Mouse (Mus musculus): ENCODE measurements around the gene Plpp7. TPM values are rescaled to one million over a fixed set of nuclear protein-coding genes. Genes with fewer than 3 reads are reported as not detected.
A peak's percentile ranks its signal among the peaks of the same experiment; 100 is the strongest.

Gene Plpp7
- polyA plus RNA-seq, 1 experiment from 2014 or later = 0.91 TPM

DNA sequence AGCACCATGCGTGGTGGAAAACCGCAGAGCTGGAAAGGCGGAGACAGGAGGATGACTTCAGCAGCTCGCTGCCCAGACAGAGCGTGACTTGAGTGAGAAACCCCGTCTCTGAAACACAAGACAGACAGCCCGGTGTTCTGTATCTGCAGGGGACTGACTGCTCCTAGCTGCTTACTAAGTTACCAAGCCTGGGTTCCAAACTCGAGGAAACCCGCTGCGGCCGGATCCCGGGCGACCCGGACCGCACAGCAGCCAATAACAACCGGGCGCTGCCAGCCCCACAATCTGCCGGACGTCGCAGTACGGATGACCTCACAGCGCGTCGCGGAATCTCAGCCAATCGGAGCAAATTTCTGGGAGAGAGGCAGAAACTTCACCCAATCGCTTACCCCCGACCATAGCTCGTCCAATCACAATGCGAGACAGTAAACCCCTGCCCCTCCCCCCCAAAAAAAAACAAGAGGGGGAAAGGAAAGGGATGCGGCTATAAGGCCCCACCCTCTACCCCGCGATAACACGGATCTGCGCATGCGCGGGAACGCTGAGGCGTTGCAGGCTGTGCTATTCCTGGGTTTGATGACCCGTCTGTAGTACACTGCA, 42.4 kb downstream of the Plpp7 start:
- peak; percentile 99 for DNase-seq (ENCODE audit: low spot score)

DNA sequence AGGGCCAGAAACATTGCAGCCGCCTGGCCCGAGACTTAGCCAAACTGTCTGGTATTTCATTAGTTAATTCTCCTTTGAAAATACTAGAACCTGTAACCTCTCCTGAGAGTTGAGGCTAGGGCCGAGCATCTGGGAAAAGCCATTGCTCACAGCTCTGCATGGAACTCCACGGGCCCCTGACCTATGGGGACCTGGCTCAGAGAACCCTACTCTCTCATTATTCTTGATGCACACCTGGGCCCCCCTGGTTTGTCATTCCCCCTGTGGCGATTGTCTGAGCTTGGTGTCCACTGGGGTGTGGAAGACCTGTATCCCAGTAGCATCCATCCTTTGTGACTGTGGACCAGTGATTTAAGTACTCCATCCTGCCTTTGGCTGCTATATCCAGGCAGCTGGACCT, 44.0 kb downstream of the Plpp7 start:
- DNase-seq (ENCODE audit: low spot score) = no peak

DNA sequence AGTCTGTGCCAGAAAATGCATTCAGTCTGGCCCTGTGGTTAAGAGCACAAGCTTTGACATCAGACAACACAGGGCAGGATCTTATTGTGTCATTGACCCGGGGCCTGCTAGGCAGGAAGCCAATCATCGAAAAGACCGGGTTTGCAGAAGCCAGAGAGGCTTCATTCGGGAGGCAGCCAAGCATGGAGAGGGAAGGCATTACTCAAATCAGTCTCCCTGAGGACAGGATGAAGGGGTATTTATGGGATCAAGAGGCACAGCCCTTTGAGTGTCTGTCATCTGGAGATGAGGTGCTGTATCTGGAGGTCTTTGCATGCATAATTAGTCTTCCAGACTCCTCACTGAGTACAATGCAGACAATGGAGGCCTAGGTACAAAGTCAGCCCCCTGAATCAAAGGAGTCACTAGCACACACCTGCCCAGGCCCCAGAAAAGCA, 45.2 kb downstream of the Plpp7 start:
- no peak for DNase-seq (ENCODE audit: low spot score)

DNA sequence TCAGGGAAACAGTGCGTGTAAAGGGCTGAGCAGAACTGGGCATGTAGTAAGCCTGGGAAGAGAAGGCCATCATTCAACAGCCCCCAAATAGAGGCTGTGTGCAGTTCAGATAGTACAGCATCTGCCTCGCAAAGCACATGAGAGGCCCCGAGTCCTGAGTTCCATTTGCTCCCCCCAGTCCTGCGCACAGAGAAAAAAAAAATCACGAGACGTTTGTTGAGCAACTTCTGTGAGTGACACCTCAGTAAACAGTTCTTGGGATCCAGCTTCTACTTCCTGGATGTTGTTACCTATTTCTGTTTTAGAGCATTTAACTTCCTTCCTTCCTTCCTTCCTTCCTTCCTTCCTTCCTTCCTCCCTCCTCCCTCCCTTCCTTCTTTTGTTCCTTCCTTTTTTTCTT, 46.3 kb downstream of the Plpp7 start:
- no peak for DNase-seq (ENCODE audit: low spot score)

DNA sequence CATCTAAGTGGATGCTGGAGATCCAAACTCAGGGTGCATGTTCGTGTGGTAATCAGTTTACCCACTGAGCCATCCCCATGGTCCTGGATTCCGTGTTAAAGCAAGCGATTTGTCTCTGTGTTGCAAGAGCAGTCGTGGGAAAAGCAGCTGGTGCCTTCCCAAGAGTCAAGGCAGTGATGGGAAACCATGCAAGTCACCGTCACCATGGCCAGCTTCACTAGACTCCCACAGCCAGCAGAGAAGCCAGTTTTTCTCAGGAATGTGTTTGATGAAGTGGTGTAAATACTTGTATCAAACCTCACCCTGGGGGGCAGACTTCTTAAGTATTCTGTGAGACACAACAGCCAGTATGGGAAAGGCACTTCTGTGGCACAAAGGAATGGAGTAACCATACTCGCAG, 47.0 kb downstream of the Plpp7 start:
- no peak for DNase-seq (ENCODE audit: low spot score)

DNA sequence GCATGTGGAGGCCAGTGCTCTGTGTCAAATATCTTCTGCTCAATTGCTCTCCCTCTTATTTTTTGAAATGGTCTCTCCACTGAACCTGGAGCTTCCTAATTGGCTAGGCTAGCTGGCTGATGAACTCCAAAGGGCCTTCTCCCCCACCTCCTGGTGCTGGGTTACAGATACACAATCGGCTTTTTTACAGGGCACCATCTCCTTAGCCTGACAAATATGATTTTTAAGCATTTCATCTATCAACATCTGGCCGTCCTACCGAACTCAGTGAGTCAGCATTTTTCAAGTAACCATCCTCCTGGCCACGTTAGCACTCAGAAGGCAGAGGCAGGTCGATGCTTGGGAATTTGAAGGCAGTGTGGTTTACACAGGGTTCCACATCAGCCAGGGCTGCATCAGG, 49.3 kb downstream of the Plpp7 start:
- DNase-seq (ENCODE audit: low spot score) = no peak

DNA sequence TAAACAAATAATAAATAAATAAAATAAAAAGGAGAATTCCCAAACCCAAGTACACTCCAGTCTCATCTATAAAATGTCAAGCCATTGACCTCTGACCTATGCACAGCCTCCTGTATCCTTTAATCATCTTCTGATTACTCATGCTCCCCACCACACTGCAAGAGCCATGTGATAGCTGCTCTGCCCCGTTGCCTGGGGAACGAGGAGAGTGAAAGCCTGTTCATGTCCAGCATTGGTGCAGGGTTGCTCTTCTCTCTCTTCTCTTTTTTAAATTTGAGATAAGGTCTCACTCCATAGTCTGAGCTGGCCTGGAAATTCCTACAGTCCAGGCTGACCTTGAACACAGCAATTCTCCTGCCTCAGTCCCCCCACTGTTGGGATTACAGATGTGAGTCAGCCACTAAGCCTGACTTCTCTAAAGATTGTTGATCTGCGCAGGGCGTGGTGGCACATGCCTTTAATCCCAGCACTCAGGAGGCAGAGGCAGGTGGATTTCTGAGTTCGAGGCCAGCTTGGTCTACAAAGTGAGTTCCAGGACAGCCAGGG, 51.4 kb downstream of the Plpp7 start:
- no peak for DNase-seq (ENCODE audit: low spot score)

DNA sequence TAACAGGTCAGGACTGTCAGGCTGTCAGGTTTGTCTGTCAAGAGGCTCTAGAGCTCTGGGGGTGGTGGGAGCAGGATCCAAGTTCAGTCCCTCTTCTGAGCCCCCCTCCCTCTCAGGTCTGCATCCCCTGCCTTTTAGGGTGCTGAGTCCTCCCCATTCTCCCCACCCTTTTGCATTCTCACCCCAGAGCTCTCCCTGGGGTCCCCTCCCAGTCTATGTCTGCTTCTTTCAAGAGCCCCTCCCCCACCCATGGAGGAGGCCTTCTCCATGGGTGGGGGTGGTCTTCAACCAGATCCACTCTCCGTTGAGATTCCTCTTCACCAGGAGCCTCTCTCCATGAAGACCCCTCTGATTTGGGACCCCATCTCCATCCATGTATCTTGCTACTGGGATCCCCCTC, 54.8 kb downstream of the Plpp7 start:
- DNase-seq (ENCODE audit: low spot score) = peak; percentile 15

DNA sequence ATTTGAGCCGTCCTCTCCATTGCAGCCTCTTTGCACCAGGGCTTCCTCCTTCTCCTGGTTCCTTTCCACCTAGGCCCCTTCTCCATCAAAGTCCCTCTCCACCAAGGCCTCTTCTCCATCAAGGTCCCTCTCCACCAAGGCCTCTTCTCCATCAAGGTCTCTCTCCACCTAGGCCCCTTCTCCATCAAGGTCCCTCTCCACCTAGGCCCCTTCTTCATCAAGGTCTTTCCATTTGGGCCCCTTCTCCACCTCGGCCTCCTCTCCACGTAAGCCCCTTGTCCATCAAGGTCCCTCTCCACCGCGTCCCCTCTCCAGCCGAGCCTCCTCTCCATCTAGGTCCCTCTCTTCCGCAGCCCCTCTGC, 55.2 kb downstream of the Plpp7 start:
- DNase-seq (ENCODE audit: low spot score) = no peak

DNA sequence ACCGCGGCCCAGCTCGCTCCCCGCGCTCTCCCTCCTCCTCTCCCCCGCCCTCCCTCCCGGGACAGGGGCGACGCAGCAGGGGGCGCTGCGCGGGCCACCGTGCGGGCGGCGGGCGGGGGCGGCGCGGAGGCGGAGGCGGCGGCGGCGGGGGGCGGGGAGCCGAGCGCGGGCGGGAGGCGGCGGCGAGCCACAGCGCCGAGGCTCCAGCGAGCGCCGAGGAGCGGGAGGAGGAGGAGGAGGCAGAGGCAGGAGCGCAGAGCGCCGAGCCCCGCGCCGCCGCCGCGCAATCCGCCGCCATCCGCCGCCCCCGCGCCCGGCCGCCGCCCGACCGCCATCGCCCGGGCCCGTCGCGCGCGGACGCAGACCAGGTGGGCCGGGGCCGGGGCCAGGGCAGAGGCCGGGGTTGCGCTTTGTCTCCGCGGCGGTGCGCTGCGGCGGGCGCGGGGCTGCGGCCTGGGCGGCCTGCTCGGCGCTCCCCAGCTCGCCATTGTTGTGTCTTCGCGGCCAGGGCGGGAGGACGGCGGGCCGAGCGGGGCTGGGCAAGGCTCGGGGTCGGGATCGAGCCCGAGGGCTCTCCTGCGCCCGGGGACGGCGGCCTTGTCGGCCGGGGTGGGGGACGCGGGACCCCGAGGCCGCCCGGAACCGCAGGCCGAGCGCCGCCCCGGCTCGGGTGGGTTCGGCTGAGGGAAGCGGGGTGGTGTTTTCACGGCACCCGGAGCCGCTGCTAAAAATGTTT, 55.8 kb downstream of the Plpp7 start, which contains the start of gene Prrc2b:
TSS of gene Prrc2b (plus strand) at position 159 of the 736 bp plus-strand sequence.
- peak; percentile 83 for DNase-seq (ENCODE audit: low spot score)

DNA sequence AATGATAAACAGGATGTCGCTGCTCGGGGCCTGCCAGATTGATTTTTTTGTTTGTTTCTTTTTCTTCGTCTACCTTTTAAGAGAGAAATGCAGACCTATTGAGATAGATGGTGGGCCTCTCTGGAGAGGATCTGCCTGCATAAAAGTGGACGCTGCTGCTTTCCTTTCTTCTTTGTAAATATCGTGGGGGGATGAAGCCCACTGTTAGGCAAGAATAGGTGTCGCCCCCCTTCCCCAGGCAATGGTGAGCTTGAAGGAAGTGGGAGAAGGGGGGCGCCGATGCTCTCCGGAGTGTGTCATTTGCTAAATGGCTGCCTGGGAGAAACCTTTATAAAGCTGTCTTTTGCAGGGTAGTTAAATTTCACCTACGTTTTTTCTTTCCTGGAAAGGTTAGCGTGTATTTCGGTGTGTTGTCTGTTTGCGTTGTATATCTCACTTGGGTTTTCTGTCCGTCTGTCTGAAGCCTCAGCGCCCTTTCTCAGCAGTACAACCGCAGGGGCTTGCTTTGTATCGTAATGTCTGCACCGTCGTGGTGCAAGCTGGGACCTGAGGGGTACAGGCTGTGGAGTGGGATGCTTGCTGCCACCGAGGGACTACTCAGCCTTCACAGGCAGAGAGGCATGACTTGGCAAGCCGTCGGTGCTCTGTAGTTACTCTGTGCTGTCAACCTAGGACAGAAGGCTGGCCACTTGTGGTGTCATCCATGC, 56.5 kb downstream of the Plpp7 start:
- DNase-seq (ENCODE audit: low spot score) = peak; percentile 74

DNA sequence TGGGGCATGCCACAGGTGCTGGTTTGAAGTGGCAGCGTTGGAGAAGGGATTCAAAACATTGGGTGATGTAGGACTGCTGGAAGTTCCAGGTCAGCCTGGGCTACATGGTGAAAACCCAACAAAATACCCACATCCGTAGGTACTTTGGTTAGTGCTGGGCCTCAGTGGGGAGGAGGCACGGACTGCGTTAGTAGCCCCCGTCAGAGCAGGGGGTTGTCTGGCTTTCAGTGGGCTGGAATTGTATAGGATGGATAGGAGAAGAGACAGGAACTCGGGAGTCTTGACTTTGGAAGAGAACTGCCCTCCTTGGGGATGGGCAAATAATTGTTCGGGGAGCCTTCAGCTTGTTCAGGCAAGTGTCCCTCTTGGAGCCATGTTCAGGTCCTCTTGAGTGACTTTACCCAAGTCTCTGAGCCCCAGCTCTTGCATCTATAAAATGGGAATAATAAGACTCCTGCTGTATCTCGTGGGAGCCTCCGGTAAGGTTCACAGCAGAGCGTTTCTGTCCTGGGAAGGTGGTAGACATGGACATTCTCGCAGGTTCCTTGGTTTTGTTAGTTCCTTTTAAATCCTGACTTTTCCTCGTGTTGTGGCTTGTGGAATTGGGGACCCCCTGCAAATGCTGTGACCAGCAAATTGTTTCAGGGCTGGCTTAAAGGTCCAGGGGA, 57.2 kb downstream of the Plpp7 start:
- no peak for DNase-seq (ENCODE audit: low spot score)

DNA sequence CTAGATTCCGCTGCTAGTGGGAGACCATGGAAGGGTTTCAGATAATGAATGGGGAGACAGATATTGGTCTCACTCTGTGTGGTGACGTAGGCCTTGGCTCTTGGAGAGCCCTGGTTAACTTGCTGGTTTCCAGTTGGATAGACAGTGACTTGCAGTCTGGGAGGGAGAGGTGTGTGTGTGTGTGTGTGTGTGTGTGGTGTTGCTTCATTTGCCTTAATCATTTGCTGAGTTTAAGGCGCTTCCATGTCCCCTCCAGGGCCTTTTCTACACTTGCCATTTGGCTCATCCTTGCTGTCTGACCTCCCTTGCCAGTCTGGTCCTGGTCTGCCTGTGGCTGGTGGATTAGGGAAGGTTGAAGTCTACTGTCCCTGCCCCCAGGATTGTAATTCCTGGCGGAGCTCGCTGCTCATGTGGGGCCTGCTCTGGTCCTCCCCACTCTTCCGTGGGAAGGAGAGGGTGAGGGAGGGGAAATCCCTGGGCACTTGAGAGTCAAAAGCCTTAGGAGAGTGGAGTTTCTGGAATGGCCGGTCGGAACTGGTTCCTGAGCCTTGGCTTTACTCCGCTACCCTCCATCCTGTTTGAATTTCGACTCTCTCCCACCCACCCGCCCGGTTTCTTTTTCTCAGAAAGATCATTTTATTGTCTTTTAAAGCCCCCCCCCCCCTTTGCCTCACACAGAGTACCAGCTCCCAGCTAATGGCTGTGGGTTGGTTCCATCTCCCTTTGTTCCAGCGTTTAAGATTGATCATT, 57.9 kb downstream of the Plpp7 start:
- DNase-seq (ENCODE audit: low spot score) = no peak

DNA sequence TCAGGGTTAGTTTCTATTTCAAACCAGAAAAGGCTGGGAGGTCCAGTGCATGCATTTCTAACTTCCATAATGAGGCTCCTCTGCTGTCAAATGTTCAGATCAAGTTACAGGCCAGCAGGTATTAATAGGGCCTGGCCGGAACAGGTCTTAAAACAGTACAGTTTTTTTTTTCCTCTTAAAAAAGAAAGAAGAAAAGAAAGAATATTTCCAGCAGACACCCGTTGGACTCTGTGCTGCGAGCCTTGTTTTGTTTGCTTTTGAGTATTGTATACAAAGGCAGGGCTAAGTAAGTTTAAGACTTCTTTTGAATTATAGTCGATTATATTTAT, 58.4 kb downstream of the Plpp7 start:
- no peak for DNase-seq (ENCODE audit: low spot score)

DNA sequence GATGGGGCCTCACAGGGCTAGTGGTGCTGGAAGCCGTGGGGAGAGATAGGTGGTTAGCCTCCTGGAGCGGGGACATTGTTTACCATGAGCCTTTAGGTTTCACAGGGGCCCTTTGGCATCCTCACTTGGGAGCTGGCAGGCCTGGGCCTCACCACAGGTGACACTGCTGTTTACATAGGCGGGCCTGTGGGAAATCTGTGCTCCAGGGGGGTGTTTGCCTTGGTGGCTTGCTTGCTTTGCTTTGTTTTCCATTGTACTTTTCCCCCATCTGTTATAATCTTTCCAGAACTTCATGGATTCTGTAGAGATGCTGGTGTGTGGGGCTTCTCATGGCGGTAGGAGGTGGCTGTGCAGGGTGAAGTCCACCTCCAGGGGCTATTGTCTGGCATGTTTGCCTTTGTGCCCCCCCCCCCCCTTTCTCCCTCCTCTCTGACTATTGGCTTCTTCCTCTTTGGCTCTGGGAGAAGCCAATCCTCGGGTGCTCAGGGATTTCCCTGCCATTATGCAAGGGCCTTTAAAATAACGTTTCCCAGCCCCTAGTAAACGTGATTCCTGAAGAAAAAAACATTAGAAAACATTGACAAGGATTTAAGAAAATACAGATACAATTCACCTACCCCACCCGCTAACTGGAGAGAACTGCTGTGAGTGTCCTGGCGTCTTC, 59.1 kb downstream of the Plpp7 start:
- DNase-seq (ENCODE audit: low spot score) = no peak

DNA sequence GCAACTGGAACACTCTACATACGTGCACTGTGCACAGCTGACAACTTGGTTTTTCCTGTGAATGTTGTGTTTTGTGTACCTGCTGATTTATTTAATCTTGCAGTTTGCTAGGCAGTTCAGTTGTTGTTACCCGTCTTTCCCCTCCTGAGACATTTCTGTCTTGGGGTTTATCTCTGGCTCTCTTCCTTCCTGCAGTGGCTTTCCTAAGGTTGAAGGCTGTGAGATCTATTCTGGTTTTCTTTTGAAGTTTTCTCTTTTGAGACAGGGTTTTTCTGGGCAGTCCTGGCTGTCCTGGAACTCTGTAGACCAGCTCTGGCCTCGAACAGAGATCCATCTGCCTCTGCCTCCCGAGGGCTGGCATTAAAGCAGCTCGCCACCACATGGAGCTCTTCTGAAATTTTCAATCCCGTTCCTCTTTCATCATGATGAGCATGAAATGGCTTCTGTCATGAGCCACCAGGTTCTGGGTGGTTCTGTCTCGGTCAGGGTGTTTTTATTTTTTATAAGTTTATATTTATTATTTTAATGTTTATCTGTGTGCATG, 59.7 kb downstream of the Plpp7 start:
- no peak for DNase-seq (ENCODE audit: low spot score)

DNA sequence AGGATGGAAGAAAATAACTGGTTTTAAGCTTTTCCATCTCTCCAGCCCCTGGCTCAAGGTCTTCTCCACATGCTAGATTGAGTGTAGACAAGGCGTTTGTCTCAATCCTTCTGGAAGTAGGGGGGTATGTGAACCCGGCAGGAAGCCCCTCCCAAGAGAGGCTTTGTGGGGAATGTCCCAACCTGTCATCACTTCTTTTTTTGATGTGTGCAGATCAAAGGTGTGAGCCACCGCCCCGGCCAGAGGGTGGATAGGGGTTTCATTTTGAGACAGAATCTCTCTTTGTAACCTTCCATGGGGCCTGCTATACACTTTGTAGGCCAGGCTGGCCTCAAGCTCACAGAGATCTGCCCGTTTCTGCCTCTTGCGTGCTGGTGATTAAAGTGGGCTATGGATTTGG, 60.3 kb downstream of the Plpp7 start:
- DNase-seq (ENCODE audit: low spot score) = peak; percentile 15

DNA sequence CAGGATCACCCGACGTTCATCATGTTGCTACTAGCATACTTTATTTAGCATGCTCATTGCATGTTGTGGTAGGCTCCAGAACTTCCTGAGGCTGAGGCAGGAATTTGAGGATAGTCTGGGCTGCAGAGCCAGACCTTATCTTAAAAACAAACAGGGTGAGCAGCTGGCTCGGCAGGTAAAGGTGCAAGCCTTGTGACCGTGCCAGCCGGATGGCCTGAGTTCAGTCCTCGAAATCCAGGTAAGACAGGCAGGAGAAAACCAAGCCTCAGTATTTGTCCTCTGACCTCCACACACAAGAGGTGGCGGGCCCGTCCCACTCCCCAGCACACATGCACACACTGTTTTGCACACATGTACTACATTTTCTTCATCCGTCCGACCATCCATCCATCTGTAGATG, 61.3 kb downstream of the Plpp7 start:
- no peak for DNase-seq (ENCODE audit: low spot score)

DNA sequence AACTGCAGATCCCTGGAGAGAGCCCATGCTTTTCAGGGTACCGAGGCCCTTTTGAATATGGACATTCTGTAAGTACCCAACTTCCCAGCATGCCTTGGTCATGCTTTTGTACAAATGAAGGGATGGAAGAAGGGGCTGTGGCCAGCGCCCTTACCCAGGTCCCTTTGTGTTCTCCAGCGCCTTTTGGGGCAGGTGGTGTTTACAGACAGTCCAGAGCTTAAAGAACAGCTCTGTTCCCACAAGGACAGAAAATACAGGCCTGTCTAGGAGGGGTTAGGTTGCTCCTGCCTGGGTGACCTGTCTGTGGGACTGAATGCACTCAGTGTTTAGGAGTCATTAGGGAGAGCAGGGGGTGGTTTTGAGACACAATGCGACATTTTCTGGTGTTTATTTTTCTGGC, 62.0 kb downstream of the Plpp7 start:
- DNase-seq (ENCODE audit: low spot score) = no peak

DNA sequence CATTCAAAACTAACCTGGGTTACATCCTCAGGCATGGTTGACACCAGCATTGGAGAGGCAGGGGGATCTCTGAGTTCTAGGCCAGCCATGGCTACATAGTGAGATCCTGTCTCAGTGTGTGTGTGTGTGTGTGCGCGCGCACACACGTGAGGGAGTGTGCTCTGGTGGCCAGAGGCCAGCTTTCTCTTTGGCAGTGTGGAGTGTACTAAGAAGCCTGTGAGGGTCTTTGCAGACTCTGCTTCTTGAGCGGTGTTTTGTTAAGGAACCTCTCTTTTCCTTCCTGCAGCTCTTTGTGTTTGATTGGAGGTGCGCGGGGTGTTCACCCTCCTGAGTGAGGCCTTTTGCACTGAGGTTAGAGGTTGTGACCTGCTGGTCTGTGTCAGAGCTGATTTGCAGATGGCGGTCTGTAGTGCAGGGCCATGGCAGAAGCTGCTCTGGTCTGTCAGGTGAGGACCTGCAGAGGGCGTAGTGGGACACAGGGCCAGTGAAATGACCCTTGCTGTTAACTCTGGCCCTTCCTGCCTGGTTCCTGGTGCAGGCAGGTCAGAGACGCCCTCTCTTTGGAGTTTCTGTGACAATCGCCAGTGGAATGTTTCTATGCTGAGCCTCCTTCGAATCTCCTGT, 63.4 kb downstream of the Plpp7 start:
- no peak for DNase-seq (ENCODE audit: low spot score)
